In the genomic region with DNA sequence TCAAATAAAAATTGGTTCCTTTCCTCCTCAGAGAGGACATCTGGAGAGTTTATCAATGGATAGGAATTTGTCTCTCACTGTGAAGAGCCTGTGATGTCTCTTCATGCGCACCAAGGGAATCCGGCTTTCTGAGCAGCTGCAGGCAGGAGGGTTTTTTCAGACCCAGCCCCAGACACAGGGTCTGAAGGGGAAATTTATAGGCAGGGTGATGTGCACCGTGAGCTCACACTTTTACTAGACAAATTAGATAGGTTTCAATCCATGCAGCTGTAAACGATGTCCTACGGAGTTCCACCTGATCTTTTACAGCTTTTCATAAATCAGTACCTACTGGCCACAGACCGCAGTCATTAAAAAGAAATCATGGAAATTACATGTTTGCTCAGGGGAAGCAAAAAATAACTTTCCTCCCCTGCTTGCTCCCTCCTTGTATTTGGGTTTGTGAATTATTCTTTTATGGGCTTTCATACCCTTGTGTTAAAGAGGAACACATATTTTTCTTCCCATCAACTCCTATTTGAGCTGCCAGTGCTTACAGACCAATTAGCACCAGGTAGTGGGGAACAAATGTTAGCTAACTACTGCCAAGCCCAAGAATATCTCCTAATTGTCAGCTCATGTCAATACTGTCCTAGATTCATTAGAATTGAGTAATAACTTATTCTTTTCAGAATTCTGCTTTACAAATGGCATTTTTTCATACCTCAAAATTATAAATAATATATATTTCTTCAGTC, we compare ENCODE assay signal across 15 mouse cellular contexts.
DNase-seq lines count a peak whose midpoint lies in the region; ATAC-seq and TF ChIP-seq lines count a peak whose summit lies in the region.
"Had no signal": no experiment of that assay in that cellular context is flagged by ENCODE, and none has a peak within 500 bp of the region (broad histone marks: within the 10 kb centered on the region; RNA-seq: fewer than 3 reads in every experiment).

No protein-coding gene starts in this region.

- H3K4me2 ChIP-seq in liver, postnatal 0 days (ENCODE audit: low read depth, low read length): no peak overlapping the region
- H3K4me2 ChIP-seq in limb, embryonic 12.5 days: no peak overlapping the region
- no peak overlapping the region for H3K4me2 ChIP-seq in midbrain, embryonic 13.5 days (replicated peaks)
- H3K4me2 ChIP-seq: heart, embryonic 13.5 days; hindbrain, embryonic 12.5 days; liver, embryonic 12.5 days had no signal

- H3K4me1 ChIP-seq in liver, postnatal 0 days (ENCODE audit: insufficient read depth): no peaks in the 10 kb centered on the region
- H3K4me1 ChIP-seq in limb, embryonic 12.5 days (replicated peaks): peaks cover 10% of the 10 kb centered on the region; the same call in 1 of the 2 replicates
- no peaks in the 10 kb centered on the region for H3K4me1 ChIP-seq in midbrain, embryonic 13.5 days (replicated peaks)
- H3K4me1 ChIP-seq: heart, embryonic 13.5 days; liver, embryonic 12.5 days had no signal

- H3K9me3 ChIP-seq in liver, postnatal 0 days (ENCODE audit: low read length): no peaks in the 10 kb centered on the region
- no peaks in the 10 kb centered on the region for H3K9me3 ChIP-seq in limb, embryonic 12.5 days
- no peaks in the 10 kb centered on the region for H3K9me3 ChIP-seq in midbrain, embryonic 13.5 days
- H3K9me3 ChIP-seq: heart, embryonic 13.5 days; hindbrain, embryonic 12.5 days; liver, embryonic 12.5 days had no signal

- H3K36me3 ChIP-seq in liver, postnatal 0 days (replicated peaks; ENCODE audit: insufficient read depth, low read length): no peaks in the 10 kb centered on the region
- H3K36me3 ChIP-seq in limb, embryonic 12.5 days: no peaks in the 10 kb centered on the region
- H3K36me3 ChIP-seq in midbrain, embryonic 13.5 days: no peaks in the 10 kb centered on the region
- H3K36me3 ChIP-seq: heart, embryonic 13.5 days; hindbrain, embryonic 12.5 days; liver, embryonic 12.5 days had no signal

- no peak for TF ChIP-seq EP300 in liver, postnatal 0 days (IDR thresholded peaks at IDR 0.05; ENCODE audit: low read depth)

- WGBS in liver, postnatal 0 days (ENCODE audit: insufficient replicate concordance): 79% methylated on average over 6 of the region's 6 CpGs
- WGBS in limb, embryonic 12.5 days: 14% methylated on average over 6 of the region's 6 CpGs
- 54% methylated on average over 6 of the region's 6 CpGs for WGBS in midbrain, embryonic 13.5 days

- ATAC-seq in liver, postnatal 0 days: no peak
- ATAC-seq in limb, embryonic 12.5 days (ENCODE audit: insufficient number of reproducible peaks, insufficient read depth, low FRiP score, low TSS enrichment, low read depth): peak; percentile 73; the same call in 1 of the 2 replicates
- no peak for ATAC-seq in midbrain, embryonic 13.5 days
- ATAC-seq: liver, embryonic 12.5 days; lung, postnatal 0 days had no signal

- H3K4me3 ChIP-seq in liver, postnatal 0 days (ENCODE audit: low read depth, low read length): no peak overlapping the region
- H3K4me3 ChIP-seq in limb, embryonic 12.5 days (replicated peaks): no peak overlapping the region
- H3K4me3 ChIP-seq in midbrain, embryonic 13.5 days (replicated peaks): no peak overlapping the region
- H3K4me3 ChIP-seq: heart, embryonic 13.5 days; hindbrain, embryonic 12.5 days; liver, embryonic 12.5 days had no signal

- H3K27me3 ChIP-seq in liver, postnatal 0 days (ENCODE audit: insufficient read depth, low read length): no peaks in the 10 kb centered on the region
- H3K27me3 ChIP-seq in limb, embryonic 12.5 days: peaks cover 5% of the 10 kb centered on the region; the same call in 1 of the 2 replicates
- no peaks in the 10 kb centered on the region for H3K27me3 ChIP-seq in midbrain, embryonic 13.5 days
- H3K27me3 ChIP-seq: heart, embryonic 13.5 days; hindbrain, embryonic 12.5 days; liver, embryonic 12.5 days had no signal

- H3K9ac ChIP-seq in liver, postnatal 0 days (replicated peaks): no peak overlapping the region
- H3K9ac ChIP-seq in limb, embryonic 12.5 days (replicated peaks): no peak overlapping the region
- H3K9ac ChIP-seq in midbrain, embryonic 13.5 days (replicated peaks): no peak overlapping the region
- H3K9ac ChIP-seq: heart, embryonic 13.5 days; hindbrain, embryonic 12.5 days; liver, embryonic 12.5 days had no signal

- peak; percentile 5 for DNase-seq in cerebellum, adult 9-10 months
- no peak for DNase-seq in cerebellum, postnatal 36 days
- peak; percentile 2 for DNase-seq in liver
- DNase-seq in liver, postnatal 0 days: no peak
- peak; percentile 10 for DNase-seq in skeletal muscle tissue, adult 2 months (ENCODE audit: low read depth, low spot score)
- no peak for DNase-seq in layer of hippocampus, adult 11-12 months (ENCODE audit: low spot score)
- DNase-seq: kidney, adult 2 months; thymus, postnatal 36 days had no signal

- H3K27ac ChIP-seq in liver, postnatal 0 days (ENCODE audit: low read depth): no peak overlapping the region
- no peak overlapping the region for H3K27ac ChIP-seq in limb, embryonic 12.5 days
- H3K27ac ChIP-seq in midbrain, embryonic 13.5 days: no peak overlapping the region
- H3K27ac ChIP-seq: heart, embryonic 13.5 days; hindbrain, embryonic 12.5 days; liver, embryonic 12.5 days; stomach, postnatal 0 days had no signal

- TF ChIP-seq CTCF in liver, postnatal 0 days (IDR thresholded peaks at IDR 0.05; ENCODE audit: low read depth): no peak

Comparison
In these comparisons a context has a peak if more than half of its experiments do, and no peak if none do; other contexts are left out.
1. DNase-seq: peak in cerebellum, adult 9-10 months (single experiment), liver (single experiment) and skeletal muscle tissue, adult 2 months (single experiment); none in cerebellum, postnatal 36 days (0 of 2), liver, postnatal 0 days (single experiment) and layer of hippocampus, adult 11-12 months (single experiment).